Mouse (Mus musculus): ENCODE data around the gene Anks1b. TPM values are rescaled to one million over a fixed set of nuclear protein-coding genes. Genes with fewer than 3 reads are reported as not detected.

The Anks1b gene
- total and polyA plus RNA-seq, 3 experiments = not detected

DNA sequence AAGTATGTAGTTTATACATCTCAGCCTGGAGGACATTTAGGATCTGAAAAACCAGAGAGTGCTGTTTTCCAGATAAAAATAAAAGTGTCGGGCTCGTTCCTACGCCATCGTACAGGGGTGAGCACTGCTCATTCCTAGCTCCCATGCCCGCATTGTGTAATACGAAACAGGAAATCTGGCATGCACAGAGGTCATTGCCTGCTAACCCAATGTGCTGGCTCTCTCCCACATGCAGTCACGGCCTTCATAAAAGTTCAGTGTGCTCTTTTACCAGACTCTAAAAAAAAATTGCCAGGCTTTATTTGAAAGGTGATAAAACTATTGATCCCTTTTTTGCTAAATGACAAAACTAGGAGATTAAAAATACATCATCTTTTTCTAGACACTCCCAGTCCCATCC lies 689.6 kb downstream of the Anks1b start:
- Histone ChIP-seq H3K9me3 (replicated peaks; ENCODE audit: insufficient read depth, low read length) (no peaks in the 10 kb centered on the region), H3K79me2 (ENCODE audit: control insufficient read depth, insufficient read depth, low read length, poor library complexity) (no peaks in the 10 kb centered on the region), H3K4me1 (ENCODE audit: control insufficient read depth in 1 of 2, insufficient read depth in 2 of 2, low read length in 2 of 2) (no peaks in the 10 kb centered on the region), H3K27ac (ENCODE audit: control insufficient read depth, low read depth, low read length) (no peak overlapping the region), H3K9ac (ENCODE audit: control insufficient read depth, low read depth, low read length, poor library complexity, severe bottlenecking) (no peak overlapping the region), H3K27me3 (ENCODE audit: control insufficient read depth in 1 of 2, insufficient read depth in 2 of 2, low read length in 2 of 2) (no peaks in the 10 kb centered on the region), H3K36me3 (ENCODE audit: control insufficient read depth in 1 of 2, insufficient read depth in 2 of 2, low read length in 2 of 2) (no peaks in the 10 kb centered on the region), H3K4me3 (ENCODE audit: control insufficient read depth in 1 of 2, insufficient read depth in 1 of 2, low read depth in 2 of 2, low read length in 2 of 2) (no peak overlapping the region)
- TF ChIP-seq POLR2AphosphoS2 (IDR thresholded peaks at IDR 0.05; ENCODE audit: low read length) (no peak), ETS1 (IDR thresholded peaks at IDR 0.05; ENCODE audit: low read depth, low read length) (no peak), MYB (IDR thresholded peaks at IDR 0.05; ENCODE audit: low read depth, low read length) (no peak), EP300 (IDR thresholded peaks at IDR 0.05; ENCODE audit: low read depth in 1 of 2, low read length in 2 of 2) (no peak), ZC3H11A (IDR thresholded peaks at IDR 0.05; ENCODE audit: low read depth, low read length) (no peak), POLR2AphosphoS5 (IDR thresholded peaks at IDR 0.05; ENCODE audit: borderline replicate concordance, low read depth, low read length) (no peak), MXI1 (IDR thresholded peaks at IDR 0.05; ENCODE audit: low read depth, low read length) (no peak), USF1 (IDR thresholded peaks at IDR 0.05; ENCODE audit: low read depth, low read length) (no peak), POLR2A (IDR thresholded peaks at IDR 0.05; ENCODE audit: control insufficient read depth in 1 of 2, insufficient read depth in 1 of 2, low read depth in 1 of 2, low read length in 2 of 2, poor library complexity in 1 of 2) (no peak), CHD1 (IDR thresholded peaks at IDR 0.05; ENCODE audit: low read depth, low read length) (no peak), ZKSCAN1 (IDR thresholded peaks at IDR 0.05; ENCODE audit: low read depth, low read length) (no peak), MAZ (IDR thresholded peaks at IDR 0.05; ENCODE audit: low read depth, low read length) (no peak)
- no peak for DNase-seq (ENCODE audit: low read depth, low spot score)

DNA sequence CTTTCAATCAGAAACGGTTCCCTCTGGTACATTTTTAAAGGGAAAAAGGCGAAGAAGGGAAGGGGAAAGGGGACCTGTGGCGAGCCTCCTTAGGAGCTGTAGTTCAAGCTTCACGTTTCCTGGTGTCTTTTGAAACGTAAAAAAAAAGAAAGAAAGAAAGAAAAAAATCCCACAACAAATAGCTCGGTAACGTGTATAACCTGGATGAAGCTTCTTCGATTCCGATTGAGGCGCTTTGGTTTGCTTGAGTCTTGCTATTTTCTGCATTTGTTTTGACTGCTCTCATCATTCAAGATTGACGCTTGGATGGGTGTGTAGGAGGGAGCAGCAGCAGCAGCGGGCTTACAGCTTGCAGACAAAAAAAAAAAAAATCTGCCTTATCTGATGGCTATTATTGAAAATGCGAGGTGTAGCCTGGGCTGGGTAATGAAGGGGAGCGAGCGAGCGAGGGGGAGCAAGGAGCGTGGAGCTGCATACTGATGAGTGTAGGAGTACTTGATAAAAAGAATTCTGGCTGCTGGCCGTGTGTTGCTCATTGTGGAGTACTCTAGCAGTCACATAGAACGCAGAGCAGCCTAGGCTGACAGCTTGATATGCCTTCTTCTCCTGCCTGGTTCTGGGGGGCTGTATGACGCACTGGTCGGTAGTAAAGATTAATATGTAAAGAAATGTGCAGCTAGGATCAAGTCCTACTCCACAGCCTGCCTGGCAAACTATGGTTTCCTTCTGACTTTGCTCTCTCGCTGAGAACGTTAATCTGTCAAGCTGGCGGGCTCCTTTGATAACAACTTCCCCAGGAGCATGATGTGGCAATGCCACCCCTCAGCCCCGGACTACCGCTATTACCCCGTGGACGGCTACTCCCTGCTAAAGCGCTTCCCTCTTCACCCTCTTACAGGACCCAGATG lies 703.1 kb downstream of the Anks1b start:
- Histone ChIP-seq H3K27ac (ENCODE audit: control insufficient read depth, low read depth, low read length) (no peak overlapping the region), H3K27me3 (ENCODE audit: control insufficient read depth in 1 of 2, insufficient read depth in 2 of 2, low read length in 2 of 2) (no peaks in the 10 kb centered on the region), H3K9ac (ENCODE audit: control insufficient read depth, low read depth, low read length, poor library complexity, severe bottlenecking) (no peak overlapping the region), H3K4me1 (ENCODE audit: control insufficient read depth in 1 of 2, insufficient read depth in 2 of 2, low read length in 2 of 2) (no peaks in the 10 kb centered on the region), H3K4me3 (ENCODE audit: control insufficient read depth in 1 of 2, insufficient read depth in 1 of 2, low read depth in 2 of 2, low read length in 2 of 2) (no peak overlapping the region), H3K36me3 (ENCODE audit: control insufficient read depth in 1 of 2, insufficient read depth in 2 of 2, low read length in 2 of 2) (no peaks in the 10 kb centered on the region), H3K9me3 (replicated peaks; ENCODE audit: insufficient read depth, low read length) (no peaks in the 10 kb centered on the region), H3K79me2 (ENCODE audit: control insufficient read depth, insufficient read depth, low read length, poor library complexity) (no peaks in the 10 kb centered on the region)
- no peak for TF ChIP-seq MEF2A (IDR thresholded peaks at IDR 0.05; ENCODE audit: extremely low read depth, insufficient replicate concordance, low read depth, low read length, poor library complexity, severe bottlenecking)
- TF ChIP-seq MAFK (IDR thresholded peaks at IDR 0.05; ENCODE audit: borderline replicate concordance, low read depth, low read length) = no peak
- no peak for TF ChIP-seq MAX (IDR thresholded peaks at IDR 0.05; ENCODE audit: low read length)
- no peak for TF ChIP-seq TCF12 (IDR thresholded peaks at IDR 0.05; ENCODE audit: low read depth, low read length)
- no peak for TF ChIP-seq ZMIZ1 (IDR thresholded peaks at IDR 0.05; ENCODE audit: low read depth, low read length)
- TF ChIP-seq E2F4 (IDR thresholded peaks at IDR 0.05; ENCODE audit: borderline replicate concordance, low read depth, low read length) = no peak
- TF ChIP-seq UBTF (IDR thresholded peaks at IDR 0.05; ENCODE audit: borderline replicate concordance, insufficient read depth, low read depth, low read length) = no peak
- no peak for TF ChIP-seq JUND (IDR thresholded peaks at IDR 0.05; ENCODE audit: low read depth, low read length)
- TF ChIP-seq SIN3A (IDR thresholded peaks at IDR 0.05; ENCODE audit: low read length) = no peak
- no peak for TF ChIP-seq CTCF (IDR thresholded peaks at IDR 0.05 in 2 of 3, conservative IDR thresholded peaks at IDR 0.05 in 1 of 3; ENCODE audit: control insufficient read depth in 1 of 3, insufficient read depth in 1 of 3, low read depth in 2 of 3, low read length in 3 of 3, poor library complexity in 1 of 3, severe bottlenecking in 1 of 3)
- TF ChIP-seq POLR2AphosphoS5 (IDR thresholded peaks at IDR 0.05; ENCODE audit: borderline replicate concordance, low read depth, low read length) = no peak
- TF ChIP-seq EP300 (IDR thresholded peaks at IDR 0.05; ENCODE audit: low read depth in 1 of 2, low read length in 2 of 2) = no peak
- no peak for TF ChIP-seq MXI1 (IDR thresholded peaks at IDR 0.05; ENCODE audit: low read depth, low read length)
- TF ChIP-seq USF1 (IDR thresholded peaks at IDR 0.05; ENCODE audit: low read depth, low read length) = no peak
- TF ChIP-seq ZNF384 (IDR thresholded peaks at IDR 0.05; ENCODE audit: low read depth, low read length) = no peak
- TF ChIP-seq MAZ (IDR thresholded peaks at IDR 0.05; ENCODE audit: low read depth, low read length) = no peak
- TF ChIP-seq TAL1 (IDR thresholded peaks at IDR 0.05; ENCODE audit: low read length) = no peak
- TF ChIP-seq CHD2 (IDR thresholded peaks at IDR 0.05; ENCODE audit: low read length) = no peak
- no peak for DNase-seq (ENCODE audit: low read depth, low spot score)
